Mouse (Mus musculus) cerebellum, adult 11 months (tissue): Measurements from ENCODE around the gene Serpina3b.

Source experiments
- DNase-seq: peaks from one replicate; pipeline ENCODE4 v3.0.0; 2022

Serpina3b gene

DNA sequence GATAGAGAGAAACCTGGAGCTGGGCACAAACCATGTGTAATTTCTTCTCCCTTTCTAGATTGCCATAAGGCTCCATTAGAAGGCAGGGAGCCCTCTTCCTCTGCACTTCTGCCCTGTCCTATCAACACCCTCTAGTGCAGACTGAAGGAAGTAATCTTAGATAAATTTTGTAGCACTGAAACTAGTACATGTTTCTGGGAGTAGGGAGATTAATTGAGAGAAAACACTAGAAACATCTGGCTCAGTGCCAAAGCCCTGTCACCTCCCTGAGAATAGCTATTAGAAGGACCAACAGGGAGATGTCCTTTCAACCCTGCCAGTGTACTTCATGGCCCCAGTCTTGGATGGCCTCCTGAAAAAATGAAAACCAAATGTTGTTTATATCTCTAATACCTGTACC lies 50.8 kb downstream of the Serpina3b start:
- no peak for DNase-seq

DNA sequence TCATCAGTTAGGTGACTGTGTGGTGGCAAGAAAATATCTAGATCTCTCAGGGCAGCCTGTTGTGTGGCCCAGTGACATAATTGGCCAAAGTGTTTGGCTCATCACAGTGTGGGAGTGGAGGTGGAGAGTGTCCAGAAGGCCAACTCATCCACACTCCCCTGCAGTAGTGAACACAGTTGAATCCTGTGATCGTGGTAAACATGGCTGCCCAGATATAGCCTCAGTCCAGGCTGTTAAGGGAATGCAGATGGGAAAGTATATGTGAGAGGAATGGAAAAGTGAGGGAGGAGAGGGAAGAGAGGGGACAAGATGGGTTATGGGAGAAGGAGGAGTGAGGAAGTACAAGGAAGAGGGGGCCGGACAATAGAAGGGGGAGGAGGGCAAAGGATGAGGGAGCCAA lies 51.2 kb downstream of the Serpina3b start:
- DNase-seq, result no peak

DNA sequence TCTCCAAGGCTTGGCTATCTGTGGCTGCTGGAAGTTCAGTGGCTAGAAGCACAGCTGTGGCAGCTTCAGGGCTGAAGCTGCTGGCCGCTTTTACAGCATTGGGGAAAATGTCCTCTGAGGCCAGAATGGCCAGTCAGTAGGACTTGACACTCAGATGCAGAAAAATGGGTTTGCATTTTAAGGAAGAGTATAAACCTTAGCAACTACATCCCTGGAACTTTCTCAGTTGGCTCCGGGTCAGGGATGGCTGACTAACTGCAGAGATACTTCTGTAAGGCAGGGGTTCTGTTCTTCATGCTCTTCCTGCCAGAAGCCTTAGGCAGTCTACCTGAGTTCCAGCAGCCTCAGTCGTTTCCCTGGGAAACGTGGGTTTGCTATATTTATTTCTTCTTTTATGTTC lies 57.2 kb downstream of the Serpina3b start:
- no peak for DNase-seq

DNA sequence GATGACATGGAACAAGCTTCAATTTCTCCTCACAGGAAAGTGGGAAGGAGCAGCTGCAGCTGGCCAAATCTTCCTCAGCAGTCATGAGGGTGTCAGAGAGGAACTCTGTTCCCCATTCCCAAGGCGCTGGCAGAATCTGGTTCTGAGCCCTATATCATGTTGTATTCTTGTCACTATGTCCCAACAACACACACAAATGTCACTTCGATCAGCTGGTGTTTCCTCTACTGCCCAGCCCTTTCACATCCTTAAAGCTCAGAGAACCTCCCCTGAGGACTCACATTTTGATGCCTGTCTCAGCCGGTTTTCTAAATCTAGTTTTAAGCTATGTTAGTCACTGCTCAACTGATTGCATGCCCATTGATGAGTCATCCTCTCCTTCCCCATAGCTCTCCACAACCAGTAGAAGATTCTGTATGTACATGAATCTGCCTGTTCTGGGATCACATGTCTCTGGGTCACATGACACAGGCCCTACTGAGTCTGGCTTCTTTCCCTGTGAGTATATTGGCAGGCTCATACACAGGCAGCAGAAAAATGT lies 58.3 kb downstream of the Serpina3b start:
- no peak for DNase-seq
